Mouse (Mus musculus) embryonic stem cell, embryonic (primary cell): ENCODE measurements around the gene Iqschfp.

Source experiments
- CTCF ChIA-PET, 4 experiments: fragments of 300-600 bp in 2 of 4; fragments of 350-600 bp in 2 of 4; sonication (Branson Sonifier 250); formaldehyde crosslinking; loops; one replicate each; lab custom pipeline; 2022; ENCODE audit warnings: inconsistent platforms in 2 of 4; lab: Charles Lee
- POLR2A ChIA-PET, 4 experiments: fragments of 300-600 bp in 2 of 4; fragments of 350-600 bp in 2 of 4; sonication (Branson Sonifier 250); formaldehyde crosslinking; loops; one replicate each; lab custom pipeline; 2022; ENCODE audit warnings: antibody characterized with exemption in 4 of 4, inconsistent platforms in 1 of 4; lab: Charles Lee

Iqschfp gene

DNA sequence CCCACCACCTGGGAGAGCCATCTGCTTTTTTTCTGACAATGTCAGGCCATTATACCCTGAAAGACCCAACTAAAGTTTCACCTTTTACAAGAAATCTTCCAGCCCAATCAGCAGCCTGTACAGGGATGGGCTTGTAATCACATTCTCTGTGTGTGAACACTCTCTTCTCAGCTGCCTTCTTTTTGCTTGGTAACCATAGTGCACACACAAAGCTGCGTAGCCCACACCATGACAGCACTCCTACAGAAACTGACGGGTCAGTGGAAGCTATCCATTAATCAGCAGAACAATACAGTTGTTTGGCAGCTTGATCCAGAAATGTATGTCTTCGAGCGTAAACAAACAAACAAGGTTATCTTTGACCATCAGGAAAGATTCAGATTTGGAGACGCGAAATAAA, 378.2 kb downstream of the Iqschfp start:
- ChIA-PET POLR2A (no interaction called here), CTCF (no interaction called here)

DNA sequence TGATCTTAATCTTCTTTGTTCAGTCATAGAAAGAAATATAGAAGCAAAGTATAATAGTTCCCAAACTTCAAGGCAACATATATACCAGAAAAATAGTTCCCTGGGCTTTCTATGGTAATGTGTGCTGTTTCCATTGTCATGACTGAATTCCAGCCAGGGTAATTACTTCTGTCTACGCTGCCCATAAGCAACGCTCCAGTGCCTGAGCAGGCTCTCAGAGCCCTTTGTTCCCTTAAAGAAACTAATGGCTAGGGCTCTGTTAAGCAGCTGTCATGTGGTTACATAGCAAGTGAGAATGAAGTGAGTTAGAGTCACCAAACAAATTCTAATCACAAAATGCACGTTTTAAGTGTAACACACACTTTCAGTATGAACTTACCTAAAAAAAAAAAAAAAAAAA, 379.4 kb downstream of the Iqschfp start:
- CTCF ChIA-PET, result interaction anchor here in 1 of 4 experiments (0.5 kb wide), 1 partner anchor 225 kb away, joined by 25 read pairs; no protein-coding TSS in a partner anchor
- POLR2A ChIA-PET, result no interaction called here

DNA sequence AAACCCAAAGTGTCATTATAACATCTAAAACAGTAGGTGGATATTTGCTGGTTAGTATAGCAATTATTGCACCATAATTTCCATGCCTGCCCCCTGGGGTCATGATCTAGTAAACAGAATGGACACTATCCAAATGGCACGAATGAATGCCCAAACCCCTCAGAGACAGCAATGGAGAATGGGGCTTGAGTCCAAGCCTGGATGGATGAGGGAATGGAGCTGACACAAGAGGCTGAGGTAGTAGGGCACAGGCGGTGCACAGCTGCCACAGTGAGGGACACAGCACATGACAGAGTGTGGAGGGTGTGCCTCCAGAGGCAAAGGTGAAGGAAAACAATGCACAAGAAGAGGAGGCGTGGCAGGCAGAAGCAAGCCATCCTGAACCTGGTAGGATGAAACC, 379.8 kb downstream of the Iqschfp start:
- POLR2A ChIA-PET, result no interaction called here
- CTCF ChIA-PET, result interaction anchor here in 1 of 4 experiments (0.5 kb wide), 1 partner anchor 224 kb away, joined by 25 read pairs; no protein-coding TSS in a partner anchor

DNA sequence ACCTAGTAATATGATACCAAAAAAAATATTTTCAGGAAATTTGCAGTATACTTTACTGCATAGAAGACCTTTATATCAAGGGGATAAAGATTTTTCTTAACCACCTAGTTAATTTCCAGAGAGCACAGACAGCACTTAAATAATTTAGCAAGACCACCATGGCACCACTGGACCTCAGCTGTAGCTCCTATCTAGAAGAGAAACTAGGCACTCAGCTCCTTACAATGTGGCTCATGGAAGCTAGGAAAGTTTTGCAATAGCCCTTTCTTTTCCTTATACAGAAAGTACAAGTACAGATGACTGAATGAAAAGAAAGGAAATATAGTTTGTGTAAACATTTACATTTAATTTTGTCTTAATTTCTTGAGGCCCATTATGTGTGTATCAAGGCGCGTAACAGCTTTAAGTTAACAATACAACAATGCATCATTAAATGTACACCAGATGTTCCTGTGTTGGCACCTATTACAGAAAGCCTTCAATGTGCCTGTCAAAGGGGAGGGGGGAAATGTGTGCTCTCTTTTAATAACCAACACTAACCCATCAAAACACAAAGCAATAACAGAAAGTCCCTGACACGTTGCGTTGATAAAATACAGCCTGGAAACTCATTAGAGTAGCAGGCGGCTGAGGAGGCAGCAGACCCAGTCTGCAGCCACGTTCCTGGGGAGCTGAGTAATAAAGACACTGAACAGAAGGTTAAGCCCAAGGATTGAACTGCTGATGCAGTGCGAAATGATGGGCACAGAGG, 391.0 kb downstream of the Iqschfp start:
- POLR2A ChIA-PET, result no interaction called here
- CTCF ChIA-PET, result no interaction called here

DNA sequence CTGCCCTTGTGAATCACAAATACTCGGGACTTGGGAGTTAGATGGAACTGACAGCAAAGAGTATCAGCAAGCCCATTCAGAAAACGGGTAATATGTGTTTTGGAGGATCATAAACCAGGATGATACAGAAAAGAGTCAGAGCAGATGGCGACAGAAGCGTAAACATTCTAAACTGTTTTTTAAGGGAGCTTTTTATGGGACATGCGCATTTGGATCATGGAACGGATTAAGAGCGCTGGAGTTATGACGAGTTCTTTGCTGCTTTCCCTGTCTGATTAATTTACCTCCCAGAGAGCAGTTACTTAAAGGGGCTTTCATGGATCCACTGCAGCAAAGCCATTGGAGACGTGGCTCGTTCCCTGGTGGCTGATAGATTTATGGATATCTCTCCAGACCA, 391.6 kb downstream of the Iqschfp start:
- POLR2A ChIA-PET, result no interaction called here

DNA sequence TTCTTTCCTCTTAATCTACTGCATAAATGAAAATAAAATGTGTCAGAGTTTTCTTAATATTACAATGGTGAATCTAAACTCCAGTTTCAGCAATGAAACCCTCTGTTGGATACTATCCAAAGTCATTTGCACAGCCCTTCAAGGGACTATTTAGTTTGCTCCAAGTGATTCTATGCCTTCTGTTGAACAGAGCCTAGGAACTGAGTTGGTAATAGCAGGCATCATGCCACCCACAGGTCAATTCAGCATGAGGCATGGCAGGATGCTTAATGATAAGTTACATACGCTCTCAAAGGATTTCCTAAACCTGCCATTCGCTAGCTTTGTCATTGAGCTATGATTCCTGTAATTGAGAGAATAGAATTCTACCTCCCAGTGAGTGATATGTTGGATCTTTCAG, 392.5 kb downstream of the Iqschfp start:
- CTCF ChIA-PET, result no interaction called here
- POLR2A ChIA-PET, result no interaction called here

More for the DNA sequence above, 391.6 kb downstream of the Iqschfp start:
- CTCF ChIA-PET, result no interaction called here

DNA sequence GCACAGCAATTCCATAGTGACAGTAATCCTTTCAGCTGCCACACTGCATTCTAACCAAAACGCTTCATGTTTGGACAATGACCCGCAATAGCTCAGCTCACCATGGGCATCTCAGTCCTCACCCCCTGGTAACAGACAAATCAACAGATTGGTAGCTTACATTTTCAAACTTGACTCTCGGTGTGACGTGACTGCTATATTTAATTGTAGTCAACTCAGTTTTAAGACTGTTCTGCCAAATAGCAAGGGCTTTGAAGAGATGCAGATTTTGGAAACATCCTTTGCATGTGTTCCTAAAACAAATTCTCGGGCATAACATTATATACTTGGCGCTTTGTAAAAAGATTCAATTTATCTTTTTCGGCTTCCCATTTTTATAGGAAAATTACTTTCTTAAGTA, 404.7 kb downstream of the Iqschfp start:
- CTCF ChIA-PET, result no interaction called here
- POLR2A ChIA-PET, result no interaction called here

DNA sequence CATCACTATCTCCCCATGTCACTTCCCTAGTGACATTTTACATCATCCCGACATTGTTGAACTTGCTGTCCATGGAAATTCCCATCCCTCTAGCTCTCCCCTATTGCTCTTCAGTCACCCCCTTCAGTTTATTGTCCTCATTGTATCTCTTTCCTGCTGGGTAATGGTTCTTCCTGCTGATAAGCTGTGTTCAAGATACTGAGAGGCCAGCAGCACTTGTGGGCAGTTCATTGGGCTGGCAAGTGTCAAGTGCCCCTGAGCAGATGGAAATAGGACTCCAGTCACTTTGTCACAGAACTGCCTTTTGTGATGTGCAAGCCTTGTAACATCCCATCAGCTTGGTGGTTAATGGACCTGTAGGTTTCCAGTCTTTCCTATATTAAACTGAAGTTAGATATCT, 413.6 kb downstream of the Iqschfp start:
- ChIA-PET CTCF (no interaction called here), POLR2A (no interaction called here)

DNA sequence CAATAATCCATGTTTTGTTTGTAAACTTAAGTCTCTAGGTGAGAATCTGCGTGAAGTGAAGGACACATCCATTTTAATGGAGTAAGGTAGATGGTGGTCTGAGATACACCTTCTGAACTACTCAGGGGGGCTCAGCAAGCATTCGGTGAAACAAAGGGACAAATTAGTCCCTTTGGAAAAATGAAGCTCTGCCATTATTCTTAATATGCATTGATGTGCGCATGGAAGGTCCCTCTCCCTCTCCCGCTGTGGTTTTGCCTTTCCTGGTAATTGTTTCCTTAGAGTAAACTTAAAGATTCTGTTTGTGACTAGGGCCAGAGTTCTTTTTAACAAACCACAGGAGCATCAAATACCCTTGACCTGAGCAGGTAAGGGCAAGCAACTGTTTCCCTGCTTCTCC, 414.7 kb downstream of the Iqschfp start:
- POLR2A ChIA-PET, result interaction anchor here in 1 of 4 experiments (0.9 kb wide), 1 partner anchor 185 kb away, joined by 3 read pairs; no protein-coding TSS in a partner anchor
- CTCF ChIA-PET, result interaction anchor here in 1 of 4 experiments (0.6 kb wide), 1 partner anchor 1010 kb away, joined by 7 read pairs; the partner anchor contains the start of gene Ppm1l

DNA sequence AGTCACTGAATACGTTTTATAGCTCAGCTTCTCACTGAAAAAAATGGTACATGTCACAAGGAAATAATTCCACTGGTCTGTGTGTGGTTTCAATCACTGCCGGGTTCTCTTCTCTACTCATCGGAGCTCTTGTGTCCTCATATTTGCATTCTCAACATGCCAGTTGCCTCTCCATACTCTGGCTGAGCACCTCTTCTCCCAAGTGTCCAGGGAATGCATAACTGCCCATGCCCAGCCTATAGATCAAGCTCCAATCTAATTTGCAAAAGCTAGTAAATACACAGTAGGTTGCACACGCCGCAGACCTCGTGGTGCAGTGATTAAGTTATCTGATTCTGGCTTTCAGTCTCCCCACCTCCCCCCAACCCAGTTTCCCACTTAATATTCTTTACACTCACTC, 433.5 kb downstream of the Iqschfp start:
- CTCF ChIA-PET, result no interaction called here
- POLR2A ChIA-PET, result no interaction called here

DNA sequence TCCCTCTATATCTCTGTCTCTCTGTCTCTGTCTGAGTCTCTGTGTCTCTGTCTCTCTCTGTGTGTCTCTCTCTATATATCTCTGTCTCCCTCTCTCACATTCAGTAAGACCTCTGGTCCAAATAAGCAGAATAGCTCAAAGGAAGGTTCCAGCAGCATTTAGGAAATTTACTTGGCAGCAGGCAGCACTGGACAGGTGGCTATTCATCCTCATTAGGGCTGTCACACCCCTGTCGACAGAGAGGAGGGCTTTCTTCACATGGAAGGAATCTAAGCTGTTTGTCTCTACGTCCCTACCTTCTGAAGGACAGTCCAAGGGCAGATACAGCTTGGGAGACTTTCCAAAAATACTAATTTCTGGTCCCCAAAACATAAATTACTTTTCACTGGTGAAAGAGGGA, 440.5 kb downstream of the Iqschfp start:
- ChIA-PET CTCF (interaction anchor here in 1 of 4 experiments (0.8 kb wide), 1 partner anchor 1036 kb away, joined by 7 read pairs; no protein-coding TSS in a partner anchor), POLR2A (no interaction called here)

DNA sequence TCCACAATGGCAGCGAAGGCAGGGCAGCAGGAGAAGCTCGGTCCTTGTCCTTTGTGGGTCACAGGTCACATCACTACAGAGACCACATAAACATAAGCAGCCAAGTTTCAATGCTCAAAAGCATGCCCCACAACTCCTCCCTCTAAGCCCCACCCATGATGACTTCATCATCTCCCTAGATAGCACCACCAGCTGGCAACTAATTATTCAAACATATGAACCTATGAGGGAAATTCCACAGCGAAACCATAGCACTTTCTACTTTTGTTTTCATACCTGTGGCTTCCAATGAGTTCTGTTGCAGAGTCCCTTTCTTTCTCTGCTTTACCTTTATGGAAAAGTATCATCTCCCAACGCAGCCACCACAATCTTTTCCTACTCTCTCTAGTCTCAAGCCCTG, 443.5 kb downstream of the Iqschfp start:
- POLR2A ChIA-PET, result interaction anchor here in 1 of 4 experiments (0.6 kb wide), 1 partner anchor 105 kb away, joined by 3 read pairs; no protein-coding TSS in a partner anchor
- CTCF ChIA-PET, result no interaction called here

DNA sequence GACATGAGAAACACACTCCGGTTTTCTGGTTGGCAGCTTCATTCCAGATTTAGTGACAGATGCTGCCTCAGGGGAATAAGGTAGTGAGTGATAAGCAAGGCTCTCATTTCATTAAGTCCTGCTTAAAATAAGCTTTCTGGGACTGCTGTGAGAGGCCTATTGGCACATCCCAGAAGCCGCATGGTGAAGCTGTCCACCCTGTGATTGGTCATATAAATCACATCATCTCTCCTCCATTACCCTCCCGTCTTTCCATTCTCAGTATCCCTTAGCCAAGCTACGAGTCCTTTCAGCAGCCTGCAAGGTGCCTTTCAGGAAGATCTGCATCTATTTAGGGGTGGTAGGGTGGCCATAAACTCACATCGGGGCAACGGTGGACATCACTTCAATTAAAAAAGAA, 458.6 kb downstream of the Iqschfp start:
- POLR2A ChIA-PET, result no interaction called here
- CTCF ChIA-PET, result no interaction called here

DNA sequence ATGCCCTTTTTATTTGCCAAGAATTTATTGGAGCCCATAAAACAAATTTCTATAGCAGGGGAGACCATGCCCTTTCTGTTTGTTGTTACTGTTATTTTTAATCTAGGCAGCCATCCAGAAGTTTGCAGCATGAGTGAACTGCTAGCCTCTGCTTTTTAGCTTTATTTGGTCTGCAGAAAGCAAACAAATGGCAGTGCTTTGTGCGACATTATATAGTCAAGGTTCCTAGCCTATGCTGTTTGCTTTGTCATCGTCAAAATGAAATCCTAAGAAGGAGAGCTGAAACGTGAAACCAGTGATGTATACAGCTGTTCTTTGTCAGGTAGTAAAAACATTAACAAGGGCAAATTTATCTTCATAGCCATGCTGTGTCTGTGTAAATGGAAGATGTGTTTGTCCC, 459.4 kb downstream of the Iqschfp start:
- POLR2A ChIA-PET, result no interaction called here
- CTCF ChIA-PET, result no interaction called here

DNA sequence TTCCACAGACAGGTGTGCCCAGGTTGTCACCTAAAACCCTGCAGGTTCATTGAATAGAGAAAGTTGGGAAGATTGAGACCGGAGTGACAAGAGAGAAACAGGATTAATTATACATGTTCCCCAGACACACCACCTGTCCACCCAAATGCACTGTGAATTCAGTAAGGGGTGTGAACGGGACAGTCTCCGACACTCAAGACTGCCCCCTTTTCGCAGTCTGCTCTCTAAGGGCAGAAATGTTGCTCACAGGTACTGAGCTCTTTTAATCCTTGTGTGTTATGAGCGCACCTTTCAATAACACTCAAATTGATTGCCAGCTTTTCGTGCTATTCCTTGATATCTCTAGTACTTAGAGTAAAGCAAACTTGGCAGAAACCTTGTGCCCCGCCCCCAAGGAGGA, 460.9 kb downstream of the Iqschfp start:
- CTCF ChIA-PET, result interaction anchor here in 2 of 4 experiments (0.5 to 2.3 kb wide), 6 partner anchors 15 to 296 kb away, joined by 3 to 6 read pairs (median 3); no protein-coding TSS in a partner anchor

DNA sequence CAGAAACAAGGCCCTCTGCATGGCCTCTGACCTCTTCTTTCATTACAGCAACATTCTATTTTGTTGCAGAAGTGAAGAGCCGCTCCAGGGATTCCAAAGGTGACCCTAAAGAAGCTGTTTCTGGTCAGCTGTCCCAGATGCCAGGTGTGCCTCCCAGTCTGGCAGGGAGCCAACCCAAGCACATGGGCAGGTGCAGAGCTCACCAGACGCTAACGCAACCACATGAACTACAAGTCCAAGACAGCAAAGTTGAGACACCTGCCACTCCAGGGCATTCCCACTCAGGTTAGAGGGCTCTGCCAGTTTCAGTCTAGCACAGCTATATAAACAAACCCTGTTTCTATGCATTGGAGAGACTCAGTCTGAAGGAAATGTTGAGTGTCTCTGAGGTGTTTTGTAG, 461.5 kb downstream of the Iqschfp start:
- CTCF ChIA-PET, result interaction anchor here in 2 of 4 experiments (0.6 to 2.3 kb wide), 5 partner anchors 14 to 297 kb away, joined by 3 to 6 read pairs (median 3); no protein-coding TSS in a partner anchor
- POLR2A ChIA-PET, result interaction anchor here in 1 of 4 experiments (1.3 kb wide), 1 partner anchor 139 kb away, joined by 4 read pairs; no protein-coding TSS in a partner anchor

More for the DNA sequence above, 460.9 kb downstream of the Iqschfp start:
- POLR2A ChIA-PET, result interaction anchor here in 1 of 4 experiments (1.3 kb wide), 1 partner anchor 140 kb away, joined by 4 read pairs; no protein-coding TSS in a partner anchor

DNA sequence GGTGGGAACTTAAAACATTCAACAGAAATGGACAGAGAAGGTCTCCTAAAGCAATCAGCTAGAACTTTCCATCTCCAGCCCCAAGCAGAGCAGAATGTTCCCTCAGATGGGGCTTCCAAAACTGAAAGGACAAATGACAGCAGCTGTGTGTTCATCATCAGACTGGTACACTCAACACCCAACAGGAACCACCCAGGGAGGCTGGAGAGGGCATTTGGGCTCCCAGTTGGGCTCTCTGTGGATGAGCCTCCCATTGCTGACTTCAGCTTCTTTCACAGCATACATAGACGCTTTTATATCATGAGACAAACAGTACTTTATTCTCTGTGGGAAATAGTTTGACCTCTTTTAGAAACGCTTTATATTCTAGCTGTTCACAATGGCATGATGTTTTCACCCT, 464.5 kb downstream of the Iqschfp start:
- CTCF ChIA-PET, result no interaction called here

DNA sequence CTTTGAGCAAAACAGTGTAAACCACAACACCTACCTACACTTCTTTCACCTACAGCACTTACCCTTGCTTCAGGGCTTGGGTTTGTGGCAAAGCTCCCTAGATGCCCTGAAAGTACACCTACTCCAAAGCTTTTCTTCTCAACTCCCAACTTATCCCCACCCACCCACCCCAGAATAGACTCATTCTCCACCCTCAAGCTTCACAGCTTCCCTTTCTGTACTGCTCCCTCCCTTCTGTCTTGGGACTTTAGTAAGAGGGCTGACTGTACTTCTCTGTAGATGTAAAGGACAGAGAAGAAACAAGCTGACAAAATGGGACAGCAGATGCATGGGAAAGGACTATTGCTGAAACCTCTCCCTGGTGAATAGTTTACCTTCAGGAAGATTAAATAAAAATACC, 476.0 kb downstream of the Iqschfp start:
- ChIA-PET CTCF (interaction anchor here in 1 of 4 experiments (0.7 kb wide), 1 partner anchor 15 kb away, joined by 5 read pairs; no protein-coding TSS in a partner anchor), POLR2A (no interaction called here)

More for the DNA sequence above, 464.5 kb downstream of the Iqschfp start:
- POLR2A ChIA-PET, result no interaction called here

DNA sequence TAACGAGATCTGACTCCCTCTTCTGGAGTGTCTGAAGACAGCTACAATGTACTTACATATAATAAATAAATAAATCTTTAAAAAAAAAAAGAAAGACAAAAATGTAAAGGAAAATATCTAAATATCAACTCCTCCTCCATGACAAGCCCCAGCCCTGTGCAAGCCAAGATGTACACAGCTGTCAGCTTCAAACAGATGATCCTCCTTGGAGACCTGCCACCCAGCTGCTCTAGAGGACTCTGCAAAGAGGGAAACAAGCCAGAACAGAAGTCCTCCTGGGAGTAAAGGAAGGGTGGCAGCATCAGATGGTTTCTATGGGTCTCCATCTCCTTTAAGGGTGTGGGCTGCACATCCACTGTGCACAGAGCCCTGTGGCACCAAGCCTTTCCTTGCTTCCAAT, 480.9 kb downstream of the Iqschfp start:
- CTCF ChIA-PET, result no interaction called here
- POLR2A ChIA-PET, result no interaction called here

DNA sequence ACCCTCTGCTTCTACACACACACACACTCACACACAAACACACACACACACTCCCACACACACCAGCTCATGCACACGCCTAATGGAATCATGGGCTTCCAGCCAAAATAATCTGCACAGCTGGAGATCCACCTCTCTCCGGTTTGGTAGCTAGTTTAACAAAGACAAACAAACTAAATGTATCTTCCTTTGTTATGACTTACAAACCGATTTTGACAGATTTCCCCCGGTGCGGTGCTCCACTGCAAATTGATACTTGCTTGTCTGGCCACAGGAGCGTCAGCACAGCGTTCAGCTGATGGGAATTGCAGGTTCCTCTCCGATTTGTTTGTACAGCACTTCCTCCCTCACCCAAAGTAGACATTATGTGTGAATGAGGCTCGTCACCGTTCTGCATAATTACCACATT, 483.1 kb downstream of the Iqschfp start:
- POLR2A ChIA-PET, result interaction anchor here in 2 of 4 experiments (0.6 to 1.2 kb wide), 2 partner anchors 10 to 62 kb away, joined by 3 read pairs; no protein-coding TSS in a partner anchor
- CTCF ChIA-PET, result no interaction called here
